Mouse (Mus musculus) intestine, postnatal 0 days (tissue): ENCODE measurements around the gene Robo1. TPM values are rescaled to one million over a fixed set of nuclear protein-coding genes. Genes with fewer than 3 reads are reported as not detected.

Source experiments
- ATAC-seq: fragments of 200-750 bp; cut with Nextera tagmentation; 2 replicates; pipeline ENCODE4 v1.8.0; 2017; ENCODE audit warnings: mild to moderate bottlenecking, moderate TSS enrichment, moderate library complexity
- H3K27ac ChIP-seq: fragments of 300-500 bp; sonication (generic); 2 replicates; pipeline ENCODE4 v1.5.1; 2014; ENCODE audit warnings: mild to moderate bottlenecking, low read depth, low read length, moderate library complexity
- H3K27me3 ChIP-seq: fragments of 300-500 bp; sonication (generic); replicated peaks from 2 replicates; pipeline ENCODE4 v1.6.1; 2014; ENCODE audit warnings: low read length, mixed read lengths; ENCODE audit not compliant: control insufficient read depth, insufficient read depth
- H3K36me3 ChIP-seq: fragments of 300-500 bp; sonication (generic); 2 replicates; pipeline ENCODE4 v1.6.1; 2014; ENCODE audit warnings: mild to moderate bottlenecking, moderate library complexity; ENCODE audit not compliant: control insufficient read depth, insufficient read depth
- H3K4me1 ChIP-seq: fragments of 300-500 bp; sonication (generic); replicated peaks from 2 replicates; pipeline ENCODE4 v1.6.1; 2014; ENCODE audit warnings: antibody characterized with exemption, low read length, mixed read lengths; ENCODE audit not compliant: control insufficient read depth, insufficient read depth
- H3K4me2 ChIP-seq: fragments of 300-500 bp; sonication (generic); replicated peaks from 2 replicates; pipeline ENCODE4 v1.6.1; 2014; ENCODE audit warnings: low read depth, mild to moderate bottlenecking, moderate library complexity
- H3K4me3 ChIP-seq: fragments of 300-500 bp; sonication (generic); 2 replicates; pipeline ENCODE4 v1.5.1; 2014; ENCODE audit warnings: low read depth, low read length
- H3K9ac ChIP-seq: fragments of 300-500 bp; sonication (generic); 2 replicates; pipeline ENCODE4 v1.6.1; 2014; ENCODE audit warnings: mild to moderate bottlenecking, low read depth, low read length
- H3K9me3 ChIP-seq: fragments of 300-500 bp; sonication (generic); 2 replicates; pipeline ENCODE4 v1.6.1; 2016; ENCODE audit warnings: mixed run types; ENCODE audit not compliant: control insufficient read depth
- CTCF ChIP-seq: sonication (generic); IDR thresholded peaks from 2 replicates; pipeline ENCODE4 v1.5.1; 2016; ENCODE audit warnings: low read depth, mild to moderate bottlenecking, control low read depth, antibody characterized with exemption, moderate library complexity
- WGBS: fragments of 180-500 bp; shearing (Covaris S2); extraction: QIAGEN DNeasy Blood & Tissue Kit; methylation state at CpG from one replicate; pipeline ENCODE4 v1.1.7; 2014; 5-methylcytosine and 5-hydroxymethylcytosine counted together
- polyA plus RNA-seq: library from polyadenylated mRNA; unstranded; fragments of >200 nt; fragmentation: Nextera tagmentation; extraction: Ambion mirVana; gene quantifications from 2 replicates; pipeline ENCODE4 v1.2.1, GENCODE M21; 2015

Robo1 gene
- polyA plus RNA-seq, 1 experiment from 2014 or later = 2.7 TPM

GRCm38 (mm10) chr16:72854101-72854500 is 546.0 kb downstream of the Robo1 start:
- Histone ChIP-seq H3K27me3 (no peaks in the 10 kb centered on the region), H3K4me1 (no peaks in the 10 kb centered on the region), H3K36me3 (no peaks in the 10 kb centered on the region), H3K9me3 (no peaks in the 10 kb centered on the region), H3K4me3 (no peak overlapping the region), H3K9ac (no peak overlapping the region), H3K4me2 (no peak overlapping the region), H3K27ac (no peak overlapping the region)
- WGBS = 78% methylated on average over 9 of the region's 9 CpGs
- no peak for TF ChIP-seq CTCF
- ATAC-seq = no peak

GRCm38 (mm10) chr16:72854809-72855503 is 546.9 kb downstream of the Robo1 start:
- Histone ChIP-seq H3K4me1 (no peaks in the 10 kb centered on the region), H3K27ac (no peak overlapping the region), H3K9ac (no peak overlapping the region), H3K27me3 (no peaks in the 10 kb centered on the region), H3K4me2 (no peak overlapping the region), H3K4me3 (no peak overlapping the region), H3K36me3 (no peaks in the 10 kb centered on the region), H3K9me3 (no peaks in the 10 kb centered on the region)
- WGBS = 83% methylated on average over 5 of the region's 5 CpGs
- TF ChIP-seq CTCF = no peak
- ATAC-seq = no peak

- TF ChIP-seq CTCF = no peak
- whole genome bisulfite sequencing = 68% methylated on average over 7 of the region's 7 CpGs
Measured at GRCm38 (mm10) chr16:72861707-72862277, 553.7 kb downstream of the Robo1 start.

GRCm38 (mm10) chr16:72866011-72866410 is 557.9 kb downstream of the Robo1 start:
- Histone ChIP-seq H3K9me3 (no peaks in the 10 kb centered on the region), H3K27me3 (no peaks in the 10 kb centered on the region), H3K36me3 (no peaks in the 10 kb centered on the region), H3K4me1 (no peaks in the 10 kb centered on the region), H3K27ac (no peak overlapping the region), H3K4me2 (no peak overlapping the region), H3K4me3 (no peak overlapping the region), H3K9ac (no peak overlapping the region)
- 71% methylated on average over 4 of the region's 4 CpGs for WGBS
- no peak for TF ChIP-seq CTCF
- ATAC-seq = no peak

More at GRCm38 (mm10) chr16:72861707-72862277, 553.7 kb downstream of the Robo1 start:
- no peak overlapping the region for H3K4me2 ChIP-seq
- ATAC-seq = no peak
- H3K27ac ChIP-seq = no peak overlapping the region
- H3K4me1 ChIP-seq = no peaks in the 10 kb centered on the region
- no peak overlapping the region for H3K4me3 ChIP-seq
- no peaks in the 10 kb centered on the region for H3K9me3 ChIP-seq
- H3K27me3 ChIP-seq = no peaks in the 10 kb centered on the region
- H3K36me3 ChIP-seq = no peaks in the 10 kb centered on the region
- H3K9ac ChIP-seq = no peak overlapping the region

- no peak for TF ChIP-seq CTCF
- WGBS = 90% methylated on average over 8 of the region's 8 CpGs
- Histone ChIP-seq H3K4me3 (no peak overlapping the region), H3K4me2 (no peak overlapping the region), H3K4me1 (no peaks in the 10 kb centered on the region), H3K36me3 (no peaks in the 10 kb centered on the region), H3K9ac (no peak overlapping the region), H3K9me3 (no peaks in the 10 kb centered on the region), H3K27ac (no peak overlapping the region), H3K27me3 (no peaks in the 10 kb centered on the region)
- ATAC-seq = no peak
Measured at GRCm38 (mm10) chr16:72874934-72875732, 567.0 kb downstream of the Robo1 start.

GRCm38 (mm10) chr16:72888108-72888507 is 580.0 kb downstream of the Robo1 start:
- Histone ChIP-seq H3K27me3 (no peaks in the 10 kb centered on the region), H3K4me2 (no peak overlapping the region), H3K27ac (no peak overlapping the region), H3K9me3 (no peaks in the 10 kb centered on the region), H3K36me3 (no peaks in the 10 kb centered on the region), H3K4me3 (no peak overlapping the region), H3K4me1 (no peaks in the 10 kb centered on the region), H3K9ac (no peak overlapping the region)
- no peak for ATAC-seq
- TF ChIP-seq CTCF = no peak
- WGBS = 64% methylated on average over 7 of the region's 7 CpGs
